Mouse (Mus musculus): ENCODE results near the gene Bbs9.
"Not testable (repeated sequence)": the region's sequence is repeated elsewhere in the genome, so short reads cannot be mapped to it uniquely, and the experiment has no call there.

Gene Bbs9

DNA sequence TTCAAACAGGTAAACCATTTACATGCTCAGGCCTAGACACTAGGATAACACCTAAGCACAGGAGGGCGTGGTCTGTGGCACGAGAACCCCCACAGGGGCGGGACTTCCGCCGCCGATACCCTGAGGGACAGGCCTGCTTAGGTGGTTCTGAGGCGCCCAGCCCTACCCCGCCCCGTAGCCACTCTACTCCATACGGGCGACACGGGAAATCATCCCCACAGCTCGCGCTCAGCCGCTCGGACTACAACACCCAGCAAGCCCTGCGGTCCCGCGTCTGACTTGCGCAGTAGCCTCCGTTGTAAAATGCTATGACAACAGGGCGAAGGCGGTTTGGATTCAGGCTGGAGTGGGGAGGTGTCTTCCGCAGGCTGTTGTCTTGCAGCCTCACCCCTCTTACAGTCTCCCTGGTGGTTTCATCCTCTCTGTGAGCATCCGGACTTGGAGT, at the start of gene Bbs9:
TSS of gene Bbs9 (plus strand) at position 292 of the 445 bp plus-strand sequence.
- peak; percentile 96 for DNase-seq

DNA sequence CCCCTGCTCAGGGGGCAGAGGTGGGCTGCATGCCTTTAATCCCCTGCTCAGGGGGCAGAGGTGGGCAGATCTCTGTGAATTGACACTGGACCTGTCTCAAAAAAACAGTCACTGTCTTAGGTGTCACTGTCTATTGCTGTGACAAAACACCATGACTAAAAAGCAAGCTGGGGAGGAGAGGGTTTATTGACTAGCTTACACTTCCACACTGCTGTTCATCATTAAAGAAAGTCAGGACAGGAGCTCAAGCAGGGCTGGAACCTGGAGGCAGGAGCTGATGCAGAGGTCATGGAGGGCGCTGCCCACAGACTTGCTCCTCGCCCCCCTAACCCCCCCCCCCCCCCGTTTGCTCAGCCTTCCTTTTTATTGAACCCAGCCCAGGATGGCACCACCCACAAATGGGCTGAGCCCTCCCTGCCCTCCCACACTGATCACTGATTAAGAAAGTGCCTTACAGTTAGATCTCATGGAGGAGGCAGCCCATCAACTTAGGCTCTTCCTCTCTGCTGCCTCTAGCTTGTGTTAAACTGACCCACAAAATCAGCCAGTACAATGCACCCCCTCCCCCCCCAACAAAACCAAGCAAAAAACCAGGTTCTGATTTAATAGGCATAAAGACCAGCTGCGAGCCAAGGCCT, 47.4 kb upstream of the Bbs9 start:
- no peak for DNase-seq

GRCm38 (mm10) chr9:22428666-22429410, 46.7 kb upstream of the Bbs9 start:
- no peak for DNase-seq

DNA sequence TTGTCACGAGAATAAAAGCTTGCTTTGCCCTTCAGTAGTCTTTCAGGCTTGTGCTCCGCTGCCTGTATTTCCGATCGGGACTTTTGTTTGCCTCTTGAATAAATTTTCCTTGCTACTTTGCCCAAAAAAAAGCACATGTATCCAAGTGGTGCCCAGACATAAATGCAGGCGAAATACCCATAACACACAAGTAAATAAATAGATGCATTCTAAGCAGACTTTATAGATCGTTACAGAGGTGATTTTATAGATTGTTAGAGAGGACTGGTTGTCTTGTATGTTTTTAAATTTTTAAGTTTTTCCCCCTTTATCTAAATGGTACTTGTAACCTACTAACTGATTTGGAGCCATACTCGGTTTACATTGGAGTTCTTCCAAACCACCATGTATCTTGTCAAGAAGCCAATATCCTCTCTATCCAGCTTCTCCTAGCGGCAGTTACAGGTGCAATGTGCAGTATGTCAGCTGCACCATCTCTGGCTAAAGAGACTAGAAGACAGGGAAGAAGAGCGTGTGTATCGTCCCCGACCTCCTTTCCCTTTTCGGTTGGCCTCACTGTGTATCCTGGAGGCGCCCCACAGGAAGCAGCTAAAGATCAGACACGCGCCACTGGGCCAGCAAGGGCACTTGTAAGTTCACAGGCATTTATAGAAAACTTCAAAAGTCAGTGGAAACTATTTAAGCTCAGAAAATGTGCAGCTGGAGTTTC, 45.8 kb upstream of the Bbs9 start:
- peak; percentile 53 for DNase-seq

GRCm38 (mm10) chr9:22430315-22430840, 45.1 kb upstream of the Bbs9 start:
- DNase-seq = peak; percentile 16

DNA sequence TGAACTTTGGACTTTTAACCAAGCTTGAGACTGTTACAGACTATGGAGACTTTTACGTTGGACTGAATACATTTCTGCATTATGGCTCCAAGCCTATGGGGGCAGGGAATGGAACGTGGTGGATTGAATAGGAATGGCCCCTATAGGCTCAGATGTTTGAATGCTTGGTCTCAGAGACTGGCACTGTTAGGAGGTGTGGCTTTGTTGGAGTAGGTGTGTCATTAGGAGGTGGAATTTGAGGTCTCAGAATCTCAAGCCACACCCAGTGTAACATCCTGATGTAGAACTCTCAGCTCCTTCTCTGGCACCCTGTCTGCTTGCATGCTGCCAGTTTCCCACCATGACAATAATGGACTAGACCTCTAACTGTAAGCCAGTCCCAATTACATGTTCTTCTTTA, 42.3 kb upstream of the Bbs9 start:
- DNase-seq = no peak

DNA sequence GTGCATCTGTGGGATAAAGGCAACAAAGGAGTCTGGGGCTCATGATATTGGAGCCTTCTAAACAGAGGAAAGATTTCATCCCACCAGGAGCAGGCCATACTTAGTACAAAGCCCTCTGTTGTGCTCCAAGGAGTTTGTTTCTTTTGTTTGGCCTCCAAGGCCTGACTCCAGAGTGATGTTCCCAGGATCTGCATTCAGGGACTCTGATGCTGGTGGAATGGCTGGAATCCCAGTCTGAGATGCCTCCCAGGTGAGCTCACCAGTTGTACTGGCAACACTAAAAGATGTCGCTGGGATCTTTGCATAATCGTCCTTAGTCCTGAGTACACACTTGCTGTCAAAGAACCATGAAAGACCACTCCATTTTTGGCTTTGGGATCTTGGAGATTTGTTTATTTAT, 41.4 kb upstream of the Bbs9 start:
- no peak for DNase-seq

DNA sequence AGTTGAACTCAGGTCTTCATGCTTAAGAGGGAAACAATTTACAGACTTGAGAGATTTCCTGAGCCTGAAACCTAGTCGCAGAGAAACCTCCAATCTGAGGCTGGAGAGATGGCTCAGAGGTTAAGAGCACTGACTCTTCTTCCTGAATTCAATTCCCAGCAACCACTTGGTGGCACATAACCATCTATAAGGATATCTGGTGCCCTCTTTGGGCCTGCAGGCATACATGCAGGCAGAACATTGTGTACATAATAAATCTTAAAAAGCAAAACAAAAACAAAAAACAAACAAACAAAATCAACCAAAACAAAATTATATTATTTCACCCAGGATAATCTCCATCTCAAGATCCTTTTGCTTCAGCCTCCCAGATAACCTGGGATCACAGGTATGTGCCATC, 36.7 kb upstream of the Bbs9 start:
- no peak for DNase-seq

- DNase-seq = no peak
Measured at GRCm38 (mm10) chr9:22443157-22443556, 32.4 kb upstream of the Bbs9 start.

- no peak for DNase-seq
Measured at GRCm38 (mm10) chr9:22445123-22445522, 30.4 kb upstream of the Bbs9 start.

DNA sequence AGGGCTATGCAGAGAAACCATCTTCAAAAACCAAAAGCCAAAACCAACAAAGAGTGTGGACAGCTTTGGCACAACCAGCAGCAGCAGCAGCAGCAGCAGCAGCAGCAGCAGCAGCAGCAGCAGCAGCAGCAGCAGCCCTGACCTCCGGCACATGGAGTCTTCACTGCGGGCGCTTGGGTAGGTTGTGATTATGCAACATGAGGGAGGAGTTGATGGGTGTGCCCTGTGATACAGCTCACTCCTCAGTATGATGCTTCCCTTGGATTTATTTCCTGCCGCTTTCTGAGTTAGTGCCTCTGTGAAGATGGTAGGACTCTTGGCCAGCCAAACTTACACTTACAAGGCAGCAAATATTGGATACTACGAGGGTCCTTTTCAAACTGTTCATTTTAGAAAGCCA, 28.3 kb upstream of the Bbs9 start:
- no peak for DNase-seq

DNA sequence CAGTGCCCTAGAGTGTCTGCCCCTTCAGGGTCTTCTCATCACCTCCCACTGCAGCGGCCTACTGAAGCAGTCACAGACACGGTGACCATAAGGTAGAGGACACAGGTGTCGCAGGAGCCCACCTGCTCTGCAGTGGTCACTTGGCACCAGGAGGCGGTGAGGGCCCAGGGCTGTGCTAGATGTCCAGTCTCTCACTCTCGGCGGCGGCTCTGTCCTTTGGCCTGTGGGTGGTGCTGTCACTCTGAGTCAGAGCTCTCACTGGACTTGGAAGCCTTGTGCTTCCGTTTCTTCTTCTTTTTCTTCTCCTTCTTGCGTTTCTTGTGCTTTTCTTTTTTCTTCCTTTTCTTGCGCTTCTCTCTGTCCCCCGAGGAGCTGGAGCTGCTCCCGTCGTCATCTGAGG, 27.1 kb upstream of the Bbs9 start:
- no peak for DNase-seq

GRCm38 (mm10) chr9:22449209-22449608, 26.3 kb upstream of the Bbs9 start:
- DNase-seq = no peak

GRCm38 (mm10) chr9:22452697-22453096, 22.8 kb upstream of the Bbs9 start:
- no peak for DNase-seq

- no peak for DNase-seq
Measured at GRCm38 (mm10) chr9:22453501-22453924, 22.0 kb upstream of the Bbs9 start.

DNA sequence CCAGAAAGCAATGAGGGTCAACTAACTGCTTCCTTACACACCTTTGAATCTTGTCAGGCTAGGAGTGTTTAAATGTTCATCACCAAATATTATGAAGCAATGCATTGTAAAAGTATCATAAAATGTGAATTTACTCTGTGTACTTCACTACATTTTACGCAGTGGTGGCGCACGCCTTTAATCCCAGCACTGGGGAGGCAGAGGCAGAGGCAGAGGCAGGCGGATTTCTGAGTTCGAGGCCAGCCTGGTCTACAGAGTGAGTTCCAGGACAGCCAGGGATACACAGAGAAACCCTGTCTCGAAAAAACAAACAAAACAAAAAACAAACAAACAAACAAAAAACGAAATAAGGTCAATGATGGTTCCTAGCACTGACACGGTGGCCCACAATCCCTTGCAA, 21.5 kb upstream of the Bbs9 start, which contains the start of gene Gm17545:
TSS of gene Gm17545 (plus strand) at position 301 of the 400 bp plus-strand sequence.
- not testable (repeated sequence) for DNase-seq

- DNase-seq = no peak
Measured at GRCm38 (mm10) chr9:22455041-22455440, 20.5 kb upstream of the Bbs9 start.

DNA sequence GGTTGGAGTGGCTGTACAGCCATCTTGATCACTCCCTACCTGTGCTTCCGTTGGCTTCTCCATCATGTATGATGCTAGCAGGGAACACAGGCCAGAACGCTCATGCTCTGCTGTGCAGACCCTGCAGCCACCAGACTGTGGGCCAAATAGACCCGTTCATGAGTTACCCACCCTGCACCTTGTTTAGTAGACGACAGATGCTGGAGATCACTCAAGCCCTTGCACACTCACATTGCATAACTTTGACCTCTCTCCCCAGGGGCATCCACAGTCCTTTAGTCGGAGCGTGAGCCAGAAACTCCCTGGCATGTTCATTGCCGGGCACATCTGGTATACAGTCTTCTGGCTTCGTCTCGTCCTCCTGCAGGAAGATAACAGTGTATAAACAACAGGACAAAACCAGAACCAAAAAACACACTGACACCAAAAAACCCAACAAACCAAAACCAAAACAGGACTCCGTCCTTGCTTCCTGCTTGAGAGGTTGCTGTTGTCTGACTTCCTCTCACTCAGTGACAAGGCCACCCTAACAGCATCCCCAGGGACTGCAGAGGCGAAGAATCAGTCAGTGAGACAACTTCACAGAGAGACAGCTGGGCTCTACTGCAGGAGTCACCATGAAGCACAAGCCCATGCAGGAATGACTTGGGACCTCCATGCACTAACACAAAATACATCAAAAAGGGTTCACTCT, 18.2 kb upstream of the Bbs9 start:
- DNase-seq = no peak

- DNase-seq = no peak
Measured at GRCm38 (mm10) chr9:22461946-22462345, 13.6 kb upstream of the Bbs9 start.

DNA sequence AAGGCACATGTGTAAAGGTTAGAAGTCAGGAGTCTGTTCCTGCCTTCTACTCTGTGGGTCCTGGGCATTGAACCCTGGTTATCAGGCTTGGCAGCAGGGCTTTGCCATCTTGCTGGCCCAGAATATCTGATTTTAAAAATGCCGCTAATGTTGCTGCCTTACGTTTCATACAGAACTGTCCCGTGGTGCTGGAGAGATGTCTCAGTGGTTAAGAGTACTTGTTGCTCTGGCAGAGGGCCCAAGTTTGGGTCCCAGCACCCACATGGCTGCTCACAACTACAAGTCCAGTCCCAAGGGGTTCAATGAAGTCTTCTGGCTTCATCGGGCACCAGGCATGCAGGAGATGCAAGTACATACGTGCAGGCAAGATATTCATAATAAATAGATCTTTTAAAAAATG, 9.3 kb upstream of the Bbs9 start:
- no peak for DNase-seq

- DNase-seq = peak; percentile 57
Measured at GRCm38 (mm10) chr9:22467371-22468169, 7.9 kb upstream of the Bbs9 start.
